Mouse (Mus musculus): Measurements from ENCODE around the gene Gnptab. TPM values are rescaled to one million over a fixed set of nuclear protein-coding genes. Genes with fewer than 3 reads are reported as not detected.

The Gnptab gene
- total and polyA plus RNA-seq, 3 experiments = 14.2 to 24.1 TPM; not detected in 1

DNA sequence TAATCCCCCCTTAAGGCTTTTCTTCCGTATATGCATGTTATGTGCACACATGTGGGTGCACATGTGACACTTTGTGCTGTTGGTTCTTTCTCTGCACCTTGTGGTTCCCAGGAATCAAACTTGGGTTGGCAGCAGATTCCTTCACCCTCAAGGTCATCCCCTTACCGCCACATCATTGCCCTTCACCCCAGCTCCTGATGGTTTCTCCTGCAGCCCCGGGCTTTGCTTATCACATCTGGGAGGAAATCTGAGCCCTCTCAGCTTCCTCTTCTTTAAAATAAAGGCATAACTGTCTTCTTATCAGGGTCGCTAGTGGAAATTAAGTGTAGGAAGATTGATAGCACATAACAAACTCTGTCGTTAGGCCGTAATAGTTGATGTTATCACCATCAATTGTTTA is 3.1 kb downstream of the Gnptab start:
- no peak overlapping the region for H3K9ac ChIP-seq (ENCODE audit: control insufficient read depth, low read depth, low read length, poor library complexity, severe bottlenecking)
- peak; percentile 67 for TF ChIP-seq ETS1 (IDR thresholded peaks at IDR 0.05; ENCODE audit: low read depth, low read length)
- TF ChIP-seq SIN3A (IDR thresholded peaks at IDR 0.05; ENCODE audit: low read length) = peak; percentile 57; the same call in 1 of the 2 replicates
- no peak for TF ChIP-seq MAX (IDR thresholded peaks at IDR 0.05; ENCODE audit: low read length)
- peak; percentile 69 to 87 for TF ChIP-seq EP300 (IDR thresholded peaks at IDR 0.05; ENCODE audit: low read depth in 1 of 2, low read length in 2 of 2)
- TF ChIP-seq MYC (IDR thresholded peaks at IDR 0.05; ENCODE audit: low read depth, low read length) = no peak
- TF ChIP-seq RCOR1 (IDR thresholded peaks at IDR 0.05; ENCODE audit: low read depth, low read length) = peak; percentile 98
- peak; percentile 62; the same call in 1 of the 2 replicates for TF ChIP-seq MYB (IDR thresholded peaks at IDR 0.05; ENCODE audit: low read depth, low read length)
- peak; percentile 95 for TF ChIP-seq GATA1 (IDR thresholded peaks at IDR 0.05; ENCODE audit: low read depth, low read length)
- TF ChIP-seq TCF12 (IDR thresholded peaks at IDR 0.05; ENCODE audit: low read depth, low read length) = peak; percentile 79
- TF ChIP-seq BHLHE40 (IDR thresholded peaks at IDR 0.05; ENCODE audit: borderline replicate concordance, low read depth, low read length) = peak; percentile 42; the same call in 1 of the 2 replicates
- no peak for TF ChIP-seq POLR2AphosphoS2 (IDR thresholded peaks at IDR 0.05; ENCODE audit: low read length)
- TF ChIP-seq JUND (IDR thresholded peaks at IDR 0.05; ENCODE audit: low read depth, low read length) = no peak
- 0 out of 2 replicates have a peak, but pooled peaks have one; percentile 31 for TF ChIP-seq MXI1 (IDR thresholded peaks at IDR 0.05; ENCODE audit: low read depth, low read length)
- peaks cover 5 to 46% of the 10 kb centered on the region in 2 experiments for H3K4me1 ChIP-seq (ENCODE audit: control insufficient read depth in 1 of 2, insufficient read depth in 2 of 2, low read length in 2 of 2)
- H3K27ac ChIP-seq (ENCODE audit: control insufficient read depth, low read depth, low read length) = no peak overlapping the region
- no peaks in the 10 kb centered on the region for H3K9me3 ChIP-seq (replicated peaks; ENCODE audit: insufficient read depth, low read length)
- no peak overlapping the region for H3K4me3 ChIP-seq (ENCODE audit: control insufficient read depth in 1 of 2, insufficient read depth in 1 of 2, low read depth in 2 of 2, low read length in 2 of 2)
- peak; percentile 51 for DNase-seq (ENCODE audit: low read depth, low spot score)
- H3K27me3 ChIP-seq (ENCODE audit: control insufficient read depth in 1 of 2, insufficient read depth in 2 of 2, low read length in 2 of 2) = no peaks in the 10 kb centered on the region
- peaks cover 52% of the 10 kb centered on the region for H3K79me2 ChIP-seq (ENCODE audit: control insufficient read depth, insufficient read depth, low read length, poor library complexity)
- H3K36me3 ChIP-seq (ENCODE audit: control insufficient read depth in 1 of 2, insufficient read depth in 2 of 2, low read length in 2 of 2) = peaks cover 0 to 43% of the 10 kb centered on the region in 2 experiments; a peak in 2 of 4 replicates

DNA sequence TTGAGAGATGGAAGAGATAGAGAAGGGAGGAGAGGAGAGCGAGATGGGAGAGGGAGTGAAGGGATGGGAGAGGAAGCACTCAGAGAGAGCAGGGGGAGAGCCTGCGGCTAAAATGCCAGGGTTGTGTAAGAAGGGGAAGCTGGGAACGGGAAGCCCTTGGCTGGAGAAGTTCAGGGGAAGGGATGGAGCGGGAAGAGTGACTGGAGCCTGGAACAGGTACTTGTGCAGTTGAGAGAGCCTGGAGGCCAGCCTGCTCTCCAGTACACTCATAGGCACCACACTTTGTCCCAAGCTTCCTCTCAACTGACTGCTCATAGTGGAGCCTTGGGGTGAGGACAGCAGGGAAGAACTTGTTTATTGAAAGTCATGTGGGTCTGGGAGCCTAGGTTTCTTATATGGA is 4.5 kb downstream of the Gnptab start:
- Histone ChIP-seq H3K27ac (ENCODE audit: control insufficient read depth, low read depth, low read length) (no peak overlapping the region), H3K9ac (ENCODE audit: control insufficient read depth, low read depth, low read length, poor library complexity, severe bottlenecking) (no peak overlapping the region), H3K27me3 (ENCODE audit: control insufficient read depth in 1 of 2, insufficient read depth in 2 of 2, low read length in 2 of 2) (no peaks in the 10 kb centered on the region), H3K79me2 (ENCODE audit: control insufficient read depth, insufficient read depth, low read length, poor library complexity) (peaks cover 52% of the 10 kb centered on the region), H3K36me3 (ENCODE audit: control insufficient read depth in 1 of 2, insufficient read depth in 2 of 2, low read length in 2 of 2) (peaks cover 0 to 40% of the 10 kb centered on the region in 2 experiments; a peak in 2 of 4 replicates), H3K4me3 (ENCODE audit: control insufficient read depth in 1 of 2, insufficient read depth in 1 of 2, low read depth in 2 of 2, low read length in 2 of 2) (no peak overlapping the region), H3K9me3 (replicated peaks; ENCODE audit: insufficient read depth, low read length) (no peaks in the 10 kb centered on the region), H3K4me1 (ENCODE audit: control insufficient read depth in 1 of 2, insufficient read depth in 2 of 2, low read length in 2 of 2) (peaks cover 5 to 43% of the 10 kb centered on the region in 2 experiments)
- no peak for TF ChIP-seq MYC (IDR thresholded peaks at IDR 0.05; ENCODE audit: low read depth, low read length)
- TF ChIP-seq NRF1 (IDR thresholded peaks at IDR 0.05; ENCODE audit: insufficient read depth, low read depth, low read length, poor library complexity, severe bottlenecking) = no peak
- TF ChIP-seq KAT2A (conservative IDR thresholded peaks at IDR 0.05; ENCODE audit: low read depth, low read length) = no peak
- TF ChIP-seq RCOR1 (IDR thresholded peaks at IDR 0.05; ENCODE audit: low read depth, low read length) = no peak
- TF ChIP-seq MAFK (IDR thresholded peaks at IDR 0.05; ENCODE audit: borderline replicate concordance, low read depth, low read length) = no peak
- TF ChIP-seq TAL1 (IDR thresholded peaks at IDR 0.05; ENCODE audit: low read length) = no peak
- DNase-seq (ENCODE audit: low read depth, low spot score) = no peak
